Mouse (Mus musculus): ENCODE measurements around the gene Metap1d.

Gene Metap1d

DNA sequence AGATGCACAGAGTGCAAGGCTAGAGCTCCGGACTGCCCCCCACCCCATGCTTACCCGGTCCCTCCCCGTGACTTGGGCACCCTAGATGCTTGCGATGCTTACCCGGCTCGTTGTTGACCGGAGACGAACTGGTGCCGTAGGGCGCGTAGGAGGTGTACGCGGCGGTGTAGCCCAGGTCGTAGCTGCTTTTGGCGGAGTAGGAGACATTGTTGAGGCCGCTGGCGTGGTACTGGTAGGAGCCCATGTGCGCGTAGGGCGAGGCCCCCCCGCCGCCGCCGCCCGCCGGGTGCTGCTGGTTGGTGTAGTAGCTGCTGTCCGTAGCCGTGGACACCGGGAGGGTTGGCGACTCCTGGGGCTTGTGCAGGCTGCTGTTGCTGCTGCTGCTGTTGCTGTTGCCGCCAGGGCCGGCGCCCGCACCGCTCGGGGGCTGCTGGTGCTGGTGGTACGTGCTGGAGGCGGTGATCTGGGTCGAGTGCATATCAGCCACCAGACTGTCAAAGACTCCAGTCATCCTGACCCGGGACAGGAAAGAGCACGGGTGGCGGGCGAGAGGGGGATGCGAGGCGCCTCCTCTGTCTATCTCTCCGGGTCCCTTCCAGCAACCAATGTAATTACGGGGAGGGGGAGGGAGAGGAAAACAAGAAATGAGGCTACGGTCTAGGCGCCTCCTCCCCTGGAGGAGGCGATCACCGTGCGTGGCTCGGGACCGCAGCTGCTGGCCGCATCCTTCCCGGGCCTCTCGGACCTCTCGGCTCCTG is 93.0 kb downstream of the Metap1d start:
- no peak for DNase-seq

- DNase-seq, result no peak
Measured at GRCm38 (mm10) chr2:71546640-71547071, 93.6 kb downstream of the Metap1d start, which contains the start of gene Dlx2. Gene Dlx2, minus strand, starts transcription at chr2:71546754.

DNA sequence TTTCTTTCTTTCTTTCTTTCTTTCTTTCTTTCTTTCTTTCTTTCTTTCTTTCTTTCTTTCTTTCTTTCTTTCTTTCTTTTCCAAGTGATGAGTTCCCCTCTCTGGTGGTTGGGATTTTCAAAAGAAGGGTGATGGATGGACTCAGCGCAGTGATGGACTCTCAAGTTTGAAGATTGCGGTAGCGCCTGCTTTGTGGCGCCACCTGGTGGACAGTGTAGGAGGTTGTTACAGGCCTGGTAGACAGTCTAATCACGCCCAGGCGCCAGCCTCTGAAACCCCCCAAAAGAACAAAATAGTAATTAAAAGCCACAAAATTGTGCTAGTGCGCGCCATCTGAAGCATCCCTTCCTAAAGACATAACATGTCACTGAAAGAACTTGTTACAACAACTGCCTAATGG is 94.8 kb downstream of the Metap1d start:
- peak; percentile 74 for DNase-seq

GRCm38 (mm10) chr2:71550330-71550729 is 97.3 kb downstream of the Metap1d start:
- DNase-seq, result no peak

- no peak for DNase-seq
Measured at GRCm38 (mm10) chr2:71551704-71552103, 98.6 kb downstream of the Metap1d start.

- no peak for DNase-seq
Measured at GRCm38 (mm10) chr2:71556071-71556470, 103.0 kb downstream of the Metap1d start.

DNA sequence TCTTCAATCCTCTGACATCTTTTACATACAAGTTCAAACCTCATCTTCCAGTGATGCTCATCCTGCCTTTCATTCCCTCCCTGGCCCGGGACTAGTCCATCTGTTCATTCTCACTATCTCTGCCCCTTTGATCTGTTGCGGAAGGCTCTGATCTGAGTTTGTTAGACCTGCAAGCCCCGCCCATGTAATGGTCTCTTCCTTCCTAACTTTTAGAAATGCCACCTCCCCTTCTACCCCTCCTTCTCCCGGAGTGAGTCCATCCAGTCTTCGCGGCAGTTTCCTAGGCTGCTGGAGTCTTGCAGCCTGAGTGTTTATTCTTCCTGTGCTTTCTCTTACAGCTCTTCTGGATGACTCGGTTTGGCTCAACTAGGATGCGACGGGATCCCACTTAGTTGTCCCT is 113.4 kb downstream of the Metap1d start:
- DNase-seq, result no peak

GRCm38 (mm10) chr2:71573736-71574135 is 120.7 kb downstream of the Metap1d start:
- no peak for DNase-seq
